ENCODE assay signal across 13 mouse cellular contexts in the genomic region with DNA sequence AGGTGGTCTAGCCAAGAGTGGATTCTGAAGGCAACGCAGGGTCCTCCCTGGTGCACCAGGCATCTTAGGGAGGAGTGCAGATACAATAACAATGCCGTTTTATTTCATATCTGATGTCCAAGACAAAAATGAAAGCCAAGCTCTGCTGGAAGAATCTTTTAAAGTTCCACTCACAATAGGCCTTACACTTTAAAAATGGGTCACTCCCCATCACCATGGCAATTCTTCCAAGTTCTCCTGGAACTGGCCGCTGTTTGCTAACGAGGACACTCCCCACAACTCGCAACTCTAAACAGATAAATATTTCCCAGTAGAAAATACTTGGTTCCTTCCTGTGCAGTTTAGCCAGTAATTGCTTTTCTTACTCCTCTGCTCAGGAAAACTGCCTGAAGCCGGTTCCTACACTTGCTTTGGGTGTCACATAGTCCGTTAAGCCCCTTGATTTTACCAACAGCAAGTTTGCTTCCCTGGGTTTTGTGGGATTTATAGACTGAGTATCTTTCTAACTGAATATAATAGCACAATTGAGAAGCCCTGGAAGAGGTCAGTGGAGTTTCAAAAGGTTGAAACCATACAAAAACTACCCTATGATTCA. TPM values are rescaled to one million over a fixed set of nuclear protein-coding genes. Genes with fewer than 3 reads are reported as not detected.
DNase-seq lines count a peak whose midpoint lies in the region; ATAC-seq and TF ChIP-seq lines count a peak whose summit lies in the region.
"Had no signal": no experiment of that assay in that cellular context is flagged by ENCODE, and none has a peak within 500 bp of the region (broad histone marks: within the 10 kb centered on the region; RNA-seq: fewer than 3 reads in every experiment).

No protein-coding gene starts in this region.

- no peak overlapping the region for H3K4me2 ChIP-seq in forebrain, postnatal 0 days (ENCODE audit: low read depth)
- H3K4me2 ChIP-seq in forebrain, embryonic 15.5 days (replicated peaks), result no peak overlapping the region
- H3K4me2 ChIP-seq in intestine, embryonic 14.5 days (ENCODE audit: low read length), result no peak overlapping the region
- no peak overlapping the region for H3K4me2 ChIP-seq in intestine, embryonic 16.5 days (ENCODE audit: low read depth, low read length)
- H3K4me2 ChIP-seq: liver, embryonic 11.5 days had no signal

- no peaks in the 10 kb centered on the region for H3K4me1 ChIP-seq in forebrain, postnatal 0 days (ENCODE audit: insufficient read depth)
- no peaks in the 10 kb centered on the region for H3K4me1 ChIP-seq in forebrain, embryonic 15.5 days
- no peaks in the 10 kb centered on the region for H3K4me1 ChIP-seq in intestine, embryonic 14.5 days (replicated peaks; ENCODE audit: control insufficient read depth, insufficient read depth, low read length)
- H3K4me1 ChIP-seq in intestine, embryonic 16.5 days (ENCODE audit: control insufficient read depth, insufficient read depth, low read length), result peaks cover 6% of the 10 kb centered on the region; the same call in 1 of the 2 replicates

- 22% methylated on average over 7 of the region's 7 CpGs for WGBS in forebrain, postnatal 0 days
- WGBS in forebrain, embryonic 15.5 days, result 26% methylated on average over 7 of the region's 7 CpGs
- WGBS in intestine, embryonic 14.5 days, result 66% methylated on average over 7 of the region's 7 CpGs
- WGBS in intestine, embryonic 16.5 days, result 64% methylated on average over 7 of the region's 7 CpGs

- H3K4me3 ChIP-seq in forebrain, postnatal 0 days (ENCODE audit: low read depth, low read length), result no peak overlapping the region
- H3K4me3 ChIP-seq in forebrain, embryonic 15.5 days, result no peak overlapping the region
- H3K4me3 ChIP-seq in intestine, embryonic 14.5 days (ENCODE audit: low read depth, low read length), result no peak overlapping the region
- no peak overlapping the region for H3K4me3 ChIP-seq in intestine, embryonic 16.5 days (ENCODE audit: low read length)

- no peak overlapping the region for H3K9ac ChIP-seq in forebrain, postnatal 0 days
- no peak overlapping the region for H3K9ac ChIP-seq in forebrain, embryonic 15.5 days (replicated peaks)
- no peak overlapping the region for H3K9ac ChIP-seq in intestine, embryonic 14.5 days (ENCODE audit: low read length)
- H3K9ac ChIP-seq in intestine, embryonic 16.5 days (ENCODE audit: low read depth, low read length), result no peak overlapping the region

- no peaks in the 10 kb centered on the region for H3K9me3 ChIP-seq in forebrain, postnatal 0 days (ENCODE audit: low read length)
- H3K9me3 ChIP-seq in forebrain, embryonic 15.5 days, result no peaks in the 10 kb centered on the region
- no peaks in the 10 kb centered on the region for H3K9me3 ChIP-seq in intestine, embryonic 14.5 days (ENCODE audit: control insufficient read depth, low read length)
- H3K9me3 ChIP-seq in intestine, embryonic 16.5 days (ENCODE audit: control insufficient read depth, low read length), result no peaks in the 10 kb centered on the region

- no peak for TF ChIP-seq CTCF in forebrain, postnatal 0 days (IDR thresholded peaks at IDR 0.05; ENCODE audit: low read depth)

- peak; percentile 20; the same call in 1 of the 2 replicates for ATAC-seq in forebrain, postnatal 0 days
- ATAC-seq in forebrain, embryonic 15.5 days (replicated peaks), result no peak
- no peak for ATAC-seq in intestine, embryonic 14.5 days (replicated peaks; ENCODE audit: low FRiP score, low TSS enrichment, low read depth)
- ATAC-seq in intestine, embryonic 16.5 days, result no peak
- ATAC-seq: forebrain, embryonic 16.5 days; hindbrain, embryonic 16.5 days had no signal

- H3K36me3 ChIP-seq in forebrain, postnatal 0 days (ENCODE audit: insufficient read depth), result no peaks in the 10 kb centered on the region
- H3K36me3 ChIP-seq in forebrain, embryonic 15.5 days, result no peaks in the 10 kb centered on the region
- no peaks in the 10 kb centered on the region for H3K36me3 ChIP-seq in intestine, embryonic 14.5 days (ENCODE audit: control insufficient read depth, insufficient read depth, low read length)
- no peaks in the 10 kb centered on the region for H3K36me3 ChIP-seq in intestine, embryonic 16.5 days (ENCODE audit: control insufficient read depth, insufficient read depth, low read length)

- no peak for DNase-seq in forebrain, postnatal 0 days
- peak; percentile 39 for DNase-seq in intestine, embryonic 14.5 days (ENCODE audit: low spot score)
- peak; percentile 46 for DNase-seq in lung, postnatal 10 days
- no peak for DNase-seq in lung, postnatal 4 days
- DNase-seq in ZHBTc4 (ENCODE audit: low read depth, low spot score), result peak; percentile 21
- DNase-seq in ovary, postnatal 36 days (ENCODE audit: low spot score), result no peak
- DNase-seq: adrenal gland, postnatal 25 days; kidney, postnatal 25 days had no signal

- no peak overlapping the region; the same call in 1 of the 2 replicates for H3K27ac ChIP-seq in forebrain, postnatal 0 days (ENCODE audit: low read depth, low read length)
- H3K27ac ChIP-seq in forebrain, embryonic 15.5 days (replicated peaks), result no peak overlapping the region
- no peak overlapping the region for H3K27ac ChIP-seq in intestine, embryonic 14.5 days (ENCODE audit: low read depth)
- H3K27ac ChIP-seq in intestine, embryonic 16.5 days (ENCODE audit: low read length), result no peak overlapping the region

- no peaks in the 10 kb centered on the region for H3K27me3 ChIP-seq in forebrain, postnatal 0 days (ENCODE audit: insufficient read depth, low read length)
- H3K27me3 ChIP-seq in forebrain, embryonic 15.5 days, result no peaks in the 10 kb centered on the region
- H3K27me3 ChIP-seq in intestine, embryonic 14.5 days (replicated peaks; ENCODE audit: control insufficient read depth, insufficient read depth, low read length), result no peaks in the 10 kb centered on the region
- no peaks in the 10 kb centered on the region for H3K27me3 ChIP-seq in intestine, embryonic 16.5 days (replicated peaks; ENCODE audit: control insufficient read depth, insufficient read depth, low read length)

RNA-seq across cellular contexts. Expression of gene Add3, which starts 28.1 kb away (rescaled TPM):
- 51.9 and 52.6 TPM in 2 replicates for total RNA-seq in forebrain, postnatal 0 days (2014; rRNA removed)
- 35.9 and 52.3 TPM in 2 replicates for polyA plus RNA-seq in forebrain, postnatal 0 days (2015; fragmentation: Nextera tagmentation; extraction: Ambion mirVana)
- 29.9 and 31.5 TPM in 2 replicates for polyA plus RNA-seq in forebrain, embryonic 15.5 days (2015; fragmentation: Nextera tagmentation; extraction: Ambion mirVana)
- 115 and 120 TPM in 2 replicates for polyA plus RNA-seq in intestine, embryonic 14.5 days (2014; fragmentation: Nextera tagmentation; extraction: Ambion mirVana)
- polyA plus RNA-seq in intestine, embryonic 16.5 days (2015; fragmentation: Nextera tagmentation; extraction: Ambion mirVana), result 120 and 121 TPM in 2 replicates

Comparison
In these comparisons a context has a peak if more than half of its experiments do, and no peak if none do; other contexts are left out.
1. DNase-seq: peak in intestine, embryonic 14.5 days (single experiment), lung, postnatal 10 days (single experiment) and ZHBTc4 (single experiment); none in forebrain, postnatal 0 days (single experiment), lung, postnatal 4 days (0 of 2) and ovary, postnatal 36 days (single experiment).